Mouse (Mus musculus): ENCODE data around the gene Olfr1390.
"Not testable (repeated sequence)": the region's sequence is repeated elsewhere in the genome, so short reads cannot be mapped to it uniquely, and the experiment has no call there.

Olfr1390 gene
- long read RNA-seq, experiment 1 = 0 reads
- long read RNA-seq, experiment 2 = 0 reads

- intact Hi-C loops (cut with DNase I) = no loop called here
Measured at GRCm38 (mm10) chr11:49334888-49335287, at the start of gene Olfr1390. Gene Olfr1390, plus strand, starts transcription at chr11:49335188.

GRCm38 (mm10) chr11:49287251-49287650, 47.7 kb upstream of the Olfr1390 start:
- intact Hi-C loops (cut with DNase I) = no loop called here

- intact Hi-C loops (cut with DNase I) = no loop called here
Measured at GRCm38 (mm10) chr11:49292777-49293176, 42.2 kb upstream of the Olfr1390 start.

- intact Hi-C loops (cut with DNase I) = no loop called here
Measured at GRCm38 (mm10) chr11:49304441-49304840, 30.5 kb upstream of the Olfr1390 start, which contains the start of gene Olfr10. Gene Olfr10, plus strand, starts transcription at chr11:49304741.

- intact Hi-C loops (cut with DNase I) = not testable (repeated sequence)
Measured at GRCm38 (mm10) chr11:49308547-49308946, 26.4 kb upstream of the Olfr1390 start.

- intact Hi-C loops (cut with DNase I) = no loop called here
Measured at GRCm38 (mm10) chr11:49322442-49322841, 12.5 kb upstream of the Olfr1390 start, which contains the start of gene Olfr1391. Gene Olfr1391, plus strand, starts transcription at chr11:49322742.

- intact Hi-C loops (cut with DNase I) = no loop called here
Measured at GRCm38 (mm10) chr11:49326726-49327125, 8.3 kb upstream of the Olfr1390 start.

GRCm38 (mm10) chr11:49329686-49330085, 5.3 kb upstream of the Olfr1390 start:
- intact Hi-C loops (cut with DNase I) = no loop called here

GRCm38 (mm10) chr11:49337150-49337832, 2.3 kb downstream of the Olfr1390 start:
- intact Hi-C loops (cut with DNase I) = no loop called here

GRCm38 (mm10) chr11:49383133-49383532, 48.1 kb downstream of the Olfr1390 start:
- intact Hi-C loops (cut with DNase I) = no loop called here

- intact Hi-C loops (cut with DNase I) = not testable (repeated sequence)
Measured at GRCm38 (mm10) chr11:49386118-49386517, 51.1 kb downstream of the Olfr1390 start.
